Mouse (Mus musculus) intestine, embryonic 15.5 days (tissue): ENCODE measurements around the gene Cbfa2t2. TPM values are rescaled to one million over a fixed set of nuclear protein-coding genes. Genes with fewer than 3 reads are reported as not detected.
"Not testable (repeated sequence)": the region's sequence is repeated elsewhere in the genome, so short reads cannot be mapped to it uniquely, and the experiment has no call there.

ENCODE experiments used
- ATAC-seq: fragments of 200-750 bp; cut with Nextera tagmentation; 2 replicates; pipeline ENCODE4 v1.8.0; 2017; ENCODE audit warnings: moderate TSS enrichment, moderate library complexity
- H3K27ac ChIP-seq: fragments of 300-500 bp; sonication (generic); 2 replicates; pipeline ENCODE4 v1.5.1; 2015; ENCODE audit warnings: mild to moderate bottlenecking, inconsistent platforms
- H3K27me3 ChIP-seq: fragments of 300-500 bp; sonication (generic); replicated peaks from 2 replicates; pipeline ENCODE4 v1.6.1; 2015; ENCODE audit warnings: inconsistent platforms
- H3K36me3 ChIP-seq: fragments of 300-500 bp; sonication (generic); 2 replicates; pipeline ENCODE4 v1.6.1; 2015; ENCODE audit warnings: inconsistent platforms
- H3K4me1 ChIP-seq: fragments of 300-500 bp; sonication (generic); replicated peaks from 2 replicates; pipeline ENCODE4 v1.6.1; 2015; ENCODE audit warnings: inconsistent platforms
- H3K4me2 ChIP-seq: fragments of 300-500 bp; sonication (generic); replicated peaks from 2 replicates; pipeline ENCODE4 v1.6.1; 2015; ENCODE audit warnings: mild to moderate bottlenecking, inconsistent platforms
- H3K4me3 ChIP-seq: fragments of 300-500 bp; sonication (generic); replicated peaks from 2 replicates; pipeline ENCODE4 v1.5.1; 2015; ENCODE audit warnings: inconsistent platforms
- H3K9ac ChIP-seq: fragments of 300-500 bp; sonication (generic); 2 replicates; pipeline ENCODE4 v1.6.1; 2015; ENCODE audit warnings: inconsistent platforms
- H3K9me3 ChIP-seq: fragments of 300-500 bp; sonication (generic); 2 replicates; pipeline ENCODE4 v1.6.1; 2016; ENCODE audit warnings: inconsistent platforms
- WGBS: fragments of 180-500 bp; shearing (Covaris S2); methylation state at CpG from one replicate; pipeline ENCODE4 v1.1.7; 2015; 5-methylcytosine and 5-hydroxymethylcytosine counted together
- polyA plus RNA-seq: library from polyadenylated mRNA; unstranded; fragments of >200 nt; fragmentation: Nextera tagmentation; extraction: Ambion mirVana; gene quantifications from 2 replicates; pipeline ENCODE4 v1.2.1, GENCODE M21; 2015

Gene Cbfa2t2
- polyA plus RNA-seq, 1 experiment from 2014 or later, result 26.3 TPM

- Histone ChIP-seq H3K9me3 (no peaks in the 10 kb centered on the region), H3K27me3 (no peaks in the 10 kb centered on the region), H3K27ac (no peak overlapping the region), H3K4me2 (no peak overlapping the region), H3K4me3 (no peak overlapping the region), H3K9ac (no peak overlapping the region), H3K36me3 (no peaks in the 10 kb centered on the region), H3K4me1 (no peaks in the 10 kb centered on the region)
- no peak for ATAC-seq
Measured at GRCm38 (mm10) chr2:154491788-154492187, 55.5 kb downstream of the Cbfa2t2 start.

GRCm38 (mm10) chr2:154493559-154493958 is 57.3 kb downstream of the Cbfa2t2 start:
- not testable (repeated sequence) for H3K9ac ChIP-seq, ATAC-seq, H3K4me2 ChIP-seq, H3K27me3 ChIP-seq, H3K4me1 ChIP-seq, H3K27ac ChIP-seq, H3K4me3 ChIP-seq, H3K36me3 ChIP-seq, H3K9me3 ChIP-seq
- WGBS, result 61% methylated on average over 2 of the region's 2 CpGs

- Histone ChIP-seq H3K9ac (no peak overlapping the region), H3K27me3 (no peaks in the 10 kb centered on the region), H3K4me3 (no peak overlapping the region), H3K9me3 (no peaks in the 10 kb centered on the region), H3K27ac (no peak overlapping the region), H3K4me2 (no peak overlapping the region), H3K4me1 (no peaks in the 10 kb centered on the region), H3K36me3 (no peaks in the 10 kb centered on the region)
- WGBS, result 88% methylated on average over 4 of the region's 4 CpGs
- ATAC-seq, result no peak
Measured at GRCm38 (mm10) chr2:154495021-154495420, 58.7 kb downstream of the Cbfa2t2 start.

DNA sequence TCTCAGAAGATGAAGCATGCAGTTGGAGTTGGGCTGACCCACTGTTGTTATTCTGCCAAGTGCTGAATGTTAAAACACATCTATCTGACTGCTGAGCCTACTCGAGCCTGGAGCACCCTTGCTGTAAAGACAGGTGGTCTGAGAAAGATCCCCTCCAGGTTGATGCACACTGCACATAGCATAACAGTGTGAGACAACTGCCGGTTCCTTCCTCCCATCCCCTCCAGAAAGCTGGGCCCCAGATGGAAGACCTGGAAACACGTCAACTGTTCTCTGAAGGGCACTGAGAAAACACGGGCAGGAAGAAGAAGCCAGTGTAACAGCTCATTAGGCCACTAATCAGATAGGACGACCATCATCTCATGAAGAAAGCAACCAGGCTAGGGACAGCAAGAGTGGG is 62.3 kb downstream of the Cbfa2t2 start:
- no peaks in the 10 kb centered on the region for H3K4me1 ChIP-seq
- H3K4me2 ChIP-seq, result no peak overlapping the region
- no peaks in the 10 kb centered on the region for H3K9me3 ChIP-seq
- H3K4me3 ChIP-seq, result no peak overlapping the region
- no peaks in the 10 kb centered on the region for H3K36me3 ChIP-seq
- 51% methylated on average over 5 of the region's 5 CpGs for WGBS
- no peaks in the 10 kb centered on the region for H3K27me3 ChIP-seq
- H3K9ac ChIP-seq, result no peak overlapping the region
- no peak for ATAC-seq
- H3K27ac ChIP-seq, result no peak overlapping the region

DNA sequence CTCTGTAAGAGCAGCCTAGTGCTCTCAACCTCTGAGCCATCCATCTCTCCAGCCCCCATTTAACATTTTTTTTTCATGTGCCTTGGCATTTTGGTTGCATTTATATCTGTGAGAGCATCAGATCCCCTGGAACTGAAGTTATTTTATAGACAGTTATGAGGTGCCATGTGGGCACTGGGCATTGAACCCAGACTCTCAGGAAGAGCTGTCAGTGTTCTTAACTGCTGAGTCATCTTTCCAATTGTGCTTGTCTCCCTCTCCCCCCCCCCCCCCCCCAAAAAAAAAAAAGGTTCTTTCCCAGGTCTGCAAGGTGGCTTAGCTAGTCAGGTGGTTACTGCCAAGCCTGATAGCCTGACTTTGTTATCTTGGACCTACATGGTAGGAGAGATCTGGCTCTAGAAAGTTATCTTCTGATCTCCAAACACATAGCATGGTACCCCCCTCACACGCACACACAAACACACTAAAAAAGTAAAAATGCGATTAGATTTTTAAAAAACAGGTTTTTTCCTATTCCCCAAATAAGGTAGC is 63.5 kb downstream of the Cbfa2t2 start:
- Histone ChIP-seq H3K27me3 (no peaks in the 10 kb centered on the region), H3K9ac (no peak overlapping the region), H3K4me1 (no peaks in the 10 kb centered on the region), H3K9me3 (no peaks in the 10 kb centered on the region), H3K4me3 (no peak overlapping the region), H3K36me3 (no peaks in the 10 kb centered on the region), H3K27ac (no peak overlapping the region), H3K4me2 (no peak overlapping the region)
- ATAC-seq, result no peak
- WGBS, result 100% methylated on average over 2 of the region's 2 CpGs

DNA sequence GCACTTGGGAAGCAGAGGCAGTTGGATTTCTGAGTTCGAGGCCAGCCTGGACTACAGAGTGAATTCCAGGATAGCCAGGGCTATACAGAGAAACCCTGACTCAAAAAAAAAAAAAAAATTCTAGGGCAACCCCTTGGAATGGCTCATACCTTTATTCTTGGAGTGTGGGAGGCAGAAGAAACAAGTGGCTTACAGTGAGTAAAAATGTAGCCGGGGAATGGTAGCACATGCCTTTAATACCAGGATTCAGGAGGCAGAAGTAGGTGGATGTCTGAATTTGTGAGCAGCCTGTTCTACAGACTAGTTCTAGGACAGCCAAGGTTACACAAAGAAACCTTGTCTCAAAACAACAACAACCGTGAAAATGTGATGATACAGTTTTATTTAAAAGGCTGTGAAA is 64.5 kb downstream of the Cbfa2t2 start:
- H3K9ac ChIP-seq, result no peak overlapping the region
- H3K4me1 ChIP-seq, result no peaks in the 10 kb centered on the region
- H3K27ac ChIP-seq, result no peak overlapping the region
- H3K36me3 ChIP-seq, result no peaks in the 10 kb centered on the region
- H3K27me3 ChIP-seq, result no peaks in the 10 kb centered on the region
- H3K4me3 ChIP-seq, result no peak overlapping the region
- ATAC-seq, result no peak
- H3K4me2 ChIP-seq, result no peak overlapping the region
- H3K9me3 ChIP-seq, result no peaks in the 10 kb centered on the region
- WGBS, result 89% methylated on average over 3 of the region's 3 CpGs

DNA sequence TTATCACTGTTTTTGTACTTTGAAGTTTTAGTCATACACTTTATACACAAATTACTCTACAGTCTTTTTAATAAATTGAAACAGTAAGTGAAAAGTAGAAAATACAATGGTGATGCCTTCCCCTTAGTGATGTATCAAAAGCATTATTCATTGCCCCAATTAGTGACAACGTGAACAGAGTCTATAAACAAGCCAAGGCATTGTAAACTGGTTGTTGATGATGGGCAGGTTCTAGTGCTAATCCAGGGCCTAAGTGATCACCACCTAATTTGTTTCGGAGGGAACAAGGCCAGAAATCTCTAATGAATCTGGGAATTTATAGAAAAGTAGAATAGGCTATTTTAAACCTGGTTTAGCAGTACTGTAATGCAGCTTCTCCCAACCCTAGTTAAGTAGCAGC is 70.8 kb downstream of the Cbfa2t2 start:
- Histone ChIP-seq H3K9ac (no peak overlapping the region), H3K4me3 (no peak overlapping the region), H3K27ac (no peak overlapping the region), H3K4me2 (no peak overlapping the region), H3K9me3 (no peaks in the 10 kb centered on the region), H3K27me3 (no peaks in the 10 kb centered on the region), H3K4me1 (no peaks in the 10 kb centered on the region), H3K36me3 (peaks cover 6% of the 10 kb centered on the region)
- 64% methylated on average over 2 of the region's 2 CpGs for WGBS
- no peak for ATAC-seq

- Histone ChIP-seq H3K9me3 (no peaks in the 10 kb centered on the region), H3K4me3 (no peak overlapping the region), H3K4me2 (no peak overlapping the region), H3K27ac (no peak overlapping the region), H3K27me3 (no peaks in the 10 kb centered on the region), H3K36me3 (peaks cover 6% of the 10 kb centered on the region), H3K9ac (no peak overlapping the region), H3K4me1 (no peaks in the 10 kb centered on the region)
- peak; percentile 72 for ATAC-seq
- 68% methylated on average over 9 of the region's 9 CpGs for WGBS
Measured at GRCm38 (mm10) chr2:154507566-154508283, 71.4 kb downstream of the Cbfa2t2 start.

GRCm38 (mm10) chr2:154508450-154508849 is 72.2 kb downstream of the Cbfa2t2 start:
- Histone ChIP-seq H3K9me3 (no peaks in the 10 kb centered on the region), H3K4me1 (no peaks in the 10 kb centered on the region), H3K27me3 (no peaks in the 10 kb centered on the region), H3K27ac (no peak overlapping the region), H3K4me2 (no peak overlapping the region), H3K36me3 (peaks cover 6% of the 10 kb centered on the region), H3K4me3 (no peak overlapping the region), H3K9ac (no peak overlapping the region)
- ATAC-seq, result no peak
- WGBS, result 86% methylated on average over 4 of the region's 4 CpGs

DNA sequence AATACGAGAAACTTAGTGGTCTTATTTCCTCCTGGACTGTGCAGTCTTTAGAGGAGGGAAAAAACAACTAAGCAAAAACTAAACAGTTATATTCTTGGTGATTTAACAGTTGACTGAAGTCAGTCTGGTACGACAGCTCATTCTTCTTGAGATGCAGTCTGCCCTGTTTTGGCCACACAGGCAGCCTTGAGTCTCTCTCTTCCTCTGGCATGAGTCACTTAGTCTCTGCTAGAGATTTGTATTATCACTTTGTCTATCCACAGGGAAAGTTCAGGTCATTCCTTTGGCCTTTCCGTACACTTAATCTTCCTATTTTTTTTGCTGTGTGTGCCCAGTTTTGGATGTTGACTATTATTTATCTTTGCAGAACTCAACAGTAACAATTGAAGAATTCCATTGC is 73.9 kb downstream of the Cbfa2t2 start:
- no peak for ATAC-seq

GRCm38 (mm10) chr2:154516944-154517343 is 80.7 kb downstream of the Cbfa2t2 start:
- H3K27ac ChIP-seq, result no peak overlapping the region

More for the DNA sequence above, 73.9 kb downstream of the Cbfa2t2 start:
- H3K36me3 ChIP-seq, result peaks cover 6% of the 10 kb centered on the region
- WGBS, result 95% methylated on average over 3 of the region's 3 CpGs
- H3K4me1 ChIP-seq, result no peaks in the 10 kb centered on the region
- H3K4me3 ChIP-seq, result no peak overlapping the region
- H3K9ac ChIP-seq, result no peak overlapping the region
- no peak overlapping the region for H3K27ac ChIP-seq
- H3K9me3 ChIP-seq, result no peaks in the 10 kb centered on the region
- no peak overlapping the region for H3K4me2 ChIP-seq
- H3K27me3 ChIP-seq, result no peaks in the 10 kb centered on the region

GRCm38 (mm10) chr2:154517424-154517823 is 81.1 kb downstream of the Cbfa2t2 start:
- H3K27ac ChIP-seq, result no peak overlapping the region
- no peak overlapping the region for H3K9ac ChIP-seq
- WGBS, result 84% methylated on average over 5 of the region's 5 CpGs
- H3K4me2 ChIP-seq, result no peak overlapping the region
- no peaks in the 10 kb centered on the region for H3K9me3 ChIP-seq
- ATAC-seq, result no peak
- H3K36me3 ChIP-seq, result no peaks in the 10 kb centered on the region
- H3K27me3 ChIP-seq, result no peaks in the 10 kb centered on the region
- H3K4me3 ChIP-seq, result no peak overlapping the region
- no peaks in the 10 kb centered on the region for H3K4me1 ChIP-seq

More at GRCm38 (mm10) chr2:154516944-154517343, 80.7 kb downstream of the Cbfa2t2 start:
- H3K36me3 ChIP-seq, result no peaks in the 10 kb centered on the region
- 86% methylated on average over 3 of the region's 3 CpGs for WGBS
- no peak overlapping the region for H3K4me3 ChIP-seq
- no peak for ATAC-seq
- H3K9ac ChIP-seq, result no peak overlapping the region
- H3K27me3 ChIP-seq, result no peaks in the 10 kb centered on the region
- no peaks in the 10 kb centered on the region for H3K4me1 ChIP-seq
- no peak overlapping the region for H3K4me2 ChIP-seq
- H3K9me3 ChIP-seq, result no peaks in the 10 kb centered on the region

DNA sequence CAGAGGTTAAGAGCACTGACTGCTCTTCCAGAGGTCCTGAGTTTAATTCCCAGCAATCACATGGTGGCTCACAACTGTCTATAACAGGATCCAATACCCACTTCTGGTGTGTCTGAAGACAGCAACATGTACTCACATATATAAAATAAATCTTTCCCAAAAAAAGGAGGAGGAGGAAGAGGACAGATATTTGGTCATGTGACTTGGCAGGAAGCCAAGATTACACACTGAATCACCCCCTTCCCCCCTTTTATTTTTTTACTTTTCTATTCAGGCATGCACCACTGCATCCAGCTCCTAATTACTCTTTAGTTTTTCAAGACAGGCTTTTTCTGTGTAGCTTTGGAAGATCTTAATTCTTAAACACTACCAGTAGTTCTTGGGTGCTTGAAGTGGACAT is 85.2 kb downstream of the Cbfa2t2 start:
- H3K4me3 ChIP-seq, result no peak overlapping the region
- H3K9ac ChIP-seq, result no peak overlapping the region
- H3K4me2 ChIP-seq, result no peak overlapping the region
- H3K27me3 ChIP-seq, result no peaks in the 10 kb centered on the region
- H3K9me3 ChIP-seq, result no peaks in the 10 kb centered on the region
- peaks cover 6% of the 10 kb centered on the region; the same call in 1 of the 2 replicates for H3K36me3 ChIP-seq
- ATAC-seq, result no peak
- H3K27ac ChIP-seq, result no peak overlapping the region
- H3K4me1 ChIP-seq, result no peaks in the 10 kb centered on the region
